Mouse (Mus musculus): ENCODE results near the gene Ccdc113. TPM values are rescaled to one million over a fixed set of nuclear protein-coding genes. Genes with fewer than 3 reads are reported as not detected.
"Not testable (repeated sequence)": the region's sequence is repeated elsewhere in the genome, so short reads cannot be mapped to it uniquely, and the experiment has no call there.

Ccdc113 gene
- total RNA-seq, 2 experiments from 2014 or later = 1.6 to 1.8 TPM

GRCm38 (mm10) chr8:95599861-95600260 is 66.0 kb downstream of the Ccdc113 start:
- peak; percentile 47 to 83 for DNase-seq (ENCODE audit: low spot score in 2 of 2)

GRCm38 (mm10) chr8:95601306-95601705 is 67.4 kb downstream of the Ccdc113 start:
- DNase-seq (ENCODE audit: low spot score in 2 of 2) = no peak

- DNase-seq (ENCODE audit: low spot score in 2 of 2) = no peak
Observed at GRCm38 (mm10) chr8:95602168-95602567, 68.3 kb downstream of the Ccdc113 start.

- DNase-seq (ENCODE audit: low spot score in 2 of 2) = not testable (repeated sequence)
Observed at GRCm38 (mm10) chr8:95606509-95606908, 72.6 kb downstream of the Ccdc113 start.

GRCm38 (mm10) chr8:95607210-95607609 is 73.3 kb downstream of the Ccdc113 start:
- peak; percentile 50 to 77 for DNase-seq (ENCODE audit: low spot score in 2 of 2)

Other genes starting within 250 kb of the Ccdc113 start
- under 1 TPM; 0.76 to 0.79 TPM for gene Cngb1, start 227.5 kb upstream of the Ccdc113 start, total RNA-seq (2021)
- under 1 TPM in 1 of 2 experiments, not detected in 1; 0.57 TPM for gene Tepp, start 223.5 kb upstream of the Ccdc113 start, total RNA-seq (2021)
- gene Zfp319, start 202.1 kb upstream of the Ccdc113 start, total RNA-seq (2021) = 10 to 100 TPM; 17.6 to 18.5 TPM
- gene Usb1, start 201.8 kb upstream of the Ccdc113 start, total RNA-seq (2021) = 10 to 100 TPM in 1 of 2 experiments, 1 to 10 TPM in 1; 9.8 to 11.2 TPM
- 10 to 100 TPM; 13.4 to 13.6 TPM for gene Mmp15, start 181.8 kb upstream of the Ccdc113 start, total RNA-seq (2021)
- gene Cfap20, start 99.2 kb upstream of the Ccdc113 start, total RNA-seq (2021) = 10 to 100 TPM; 50.7 to 54.4 TPM
- gene Csnk2a2, start 44.0 kb upstream of the Ccdc113 start, total RNA-seq (2021) = 10 to 100 TPM; 69.8 to 74.0 TPM
- gene Prss54, start 42.3 kb downstream of the Ccdc113 start, total RNA-seq (2021) = not detected
- 1 to 10 TPM; 2.2 to 3.0 TPM for gene Gins3, start 99.4 kb downstream of the Ccdc113 start, total RNA-seq (2021)
- gene Ndrg4, start 142.9 kb downstream of the Ccdc113 start, total RNA-seq (2021) = 1,000 to 10,000 TPM; 1,366 to 1,373 TPM
- 10 to 100 TPM; 17.7 to 22.8 TPM for gene Setd6, start 181.8 kb downstream of the Ccdc113 start, total RNA-seq (2021)

Measured in layer of hippocampus, adult 18-20 months (tissue).